Mouse (Mus musculus) layer of hippocampus, postnatal 10 days (tissue): Measurements from ENCODE around the gene Adprm. TPM values are rescaled to one million over a fixed set of nuclear protein-coding genes. Genes with fewer than 3 reads are reported as not detected.

ENCODE experiments used
- microRNA-seq, 2 experiments: library from miRNA; unstranded; fragments of <30 nt; microRNA quantifications; one replicate each; pipeline ENCODE4 v1.2.0; 2021
- total RNA-seq, 2 experiments: library from RNA; stranded (reverse); gene quantifications; 2 replicates each; pipeline ENCODE4 v1.2.3; 2021

The Adprm gene
- total RNA-seq, 2 experiments from 2014 or later: 20.7 to 24.1 TPM

Small RNAs within 50 kb of the gene (microRNA-seq; reads per million reads assigned to microRNA genes)
- 0 to 0.45 reads per million in 2 experiments for gene Mir6923

Other genes starting within 250 kb of the Adprm start
- gene Pirt, start 140.6 kb downstream of the Adprm start, total RNA-seq: 1 to 10 TPM; 1.3 to 1.4 TPM
- gene Tmem238l, start 96.0 kb downstream of the Adprm start, total RNA-seq: not detected
- 1 to 10 TPM in 1 of 2 experiments, under 1 TPM in 1; 0.27 to 1.1 TPM for gene Tmem220, start 27.4 kb downstream of the Adprm start, total RNA-seq
- gene Sco1, start 76 bp upstream of the Adprm start, total RNA-seq: 10 to 100 TPM in 1 of 2 experiments, 1 to 10 TPM in 1; 9.4 to 10.9 TPM
- gene Myh3, start 25.7 kb upstream of the Adprm start, total RNA-seq: 1 to 10 TPM; 1.1 to 1.5 TPM
- under 1 TPM; 0.25 to 0.48 TPM for gene Myh2, start 118.4 kb upstream of the Adprm start, total RNA-seq
- gene Myh1, start 147.5 kb upstream of the Adprm start, total RNA-seq: under 1 TPM; 0.27 to 0.55 TPM
- gene Myh4, start 185.4 kb upstream of the Adprm start, total RNA-seq: under 1 TPM; 0.38 to 0.39 TPM
- gene Myh8, start 224.5 kb upstream of the Adprm start, total RNA-seq: 1 to 10 TPM; 2.5 to 3.1 TPM